Mouse (Mus musculus): Measurements from ENCODE around the gene Hrg.

- TF ChIP-seq POLR2A (IDR thresholded peaks at IDR 0.05; ENCODE audit: low read depth, low read length): no peak
- TF ChIP-seq CTCF (IDR thresholded peaks at IDR 0.05; ENCODE audit: extremely low read depth, insufficient read depth, insufficient read length, insufficient replicate concordance): no peak
These were observed 13.2 kb upstream of the Hrg start for GRCm38 (mm10) chr16:22937631-22938030.
